Mouse (Mus musculus): ENCODE data around the gene Gpatch1. TPM values are rescaled to one million over a fixed set of nuclear protein-coding genes. Genes with fewer than 3 reads are reported as not detected.

The Gpatch1 gene
- polyA plus RNA-seq, 1 experiment from 2014 or later: 5.6 TPM

DNA sequence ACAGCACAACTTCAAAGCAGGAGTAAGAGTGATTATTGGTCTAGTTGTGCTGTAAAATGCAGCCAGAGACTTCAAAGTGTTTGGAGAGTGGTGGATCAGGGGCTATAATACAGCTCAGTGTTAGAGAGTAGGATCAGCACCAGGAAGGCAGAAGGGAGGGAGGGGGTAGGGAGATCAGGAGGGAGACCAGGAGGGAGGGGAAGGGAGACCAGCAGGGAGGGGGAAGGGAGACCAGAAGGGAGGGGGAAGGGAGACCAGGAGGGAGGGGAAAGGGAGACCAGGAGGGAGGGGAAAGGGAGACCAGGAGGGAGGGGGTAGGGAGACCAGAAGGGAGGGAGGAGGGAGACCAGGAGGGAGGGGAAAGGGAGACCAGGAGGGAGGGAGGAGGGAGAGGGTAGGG lies 4.1 kb downstream of the Gpatch1 start:
- H3K27me3 ChIP-seq (ENCODE audit: insufficient read depth, low read length): no peaks in the 10 kb centered on the region
- H3K4me1 ChIP-seq (ENCODE audit: insufficient read depth): peaks cover 8% of the 10 kb centered on the region
- no peak overlapping the region for H3K27ac ChIP-seq (ENCODE audit: low read depth)
- H3K9ac ChIP-seq (replicated peaks): no peak overlapping the region
- no peak for ATAC-seq
- DNase-seq: no peak
- 0 out of 2 replicates have a peak, but pooled peaks cover 6% of the 10 kb centered on the region for H3K36me3 ChIP-seq (replicated peaks; ENCODE audit: insufficient read depth, low read length)
- H3K4me2 ChIP-seq (ENCODE audit: low read depth, low read length): no peak overlapping the region
- no peak for TF ChIP-seq CTCF (IDR thresholded peaks at IDR 0.05; ENCODE audit: low read depth)
- no peak for TF ChIP-seq EP300 (IDR thresholded peaks at IDR 0.05; ENCODE audit: low read depth)
- no peak overlapping the region for H3K4me3 ChIP-seq (ENCODE audit: low read depth, low read length)
- H3K9me3 ChIP-seq (ENCODE audit: low read length): no peaks in the 10 kb centered on the region

- H3K4me2 ChIP-seq (ENCODE audit: low read depth, low read length): no peak overlapping the region
- ATAC-seq (0 out of 2 replicates have a peak, but pooled peaks have one; percentile 35), DNase-seq (no peak)
- H3K9me3 ChIP-seq (ENCODE audit: low read length): no peaks in the 10 kb centered on the region
- H3K36me3 ChIP-seq (replicated peaks; ENCODE audit: insufficient read depth, low read length): peaks cover 9% of the 10 kb centered on the region; the same call in 1 of the 2 replicates
- H3K27me3 ChIP-seq (ENCODE audit: insufficient read depth, low read length): no peaks in the 10 kb centered on the region
- 76% methylated on average over 3 of the region's 3 CpGs for WGBS (ENCODE audit: insufficient replicate concordance)
- TF ChIP-seq EP300 (IDR thresholded peaks at IDR 0.05; ENCODE audit: low read depth): no peak
- no peak for TF ChIP-seq CTCF (IDR thresholded peaks at IDR 0.05; ENCODE audit: low read depth)
- no peak overlapping the region for H3K27ac ChIP-seq (ENCODE audit: low read depth)
- no peak overlapping the region for H3K9ac ChIP-seq (replicated peaks)
- no peaks in the 10 kb centered on the region for H3K4me1 ChIP-seq (ENCODE audit: insufficient read depth)
- no peak overlapping the region for H3K4me3 ChIP-seq (ENCODE audit: low read depth, low read length)
Measured at GRCm38 (mm10) chr7:35311214-35311613, 7.0 kb downstream of the Gpatch1 start.

DNA sequence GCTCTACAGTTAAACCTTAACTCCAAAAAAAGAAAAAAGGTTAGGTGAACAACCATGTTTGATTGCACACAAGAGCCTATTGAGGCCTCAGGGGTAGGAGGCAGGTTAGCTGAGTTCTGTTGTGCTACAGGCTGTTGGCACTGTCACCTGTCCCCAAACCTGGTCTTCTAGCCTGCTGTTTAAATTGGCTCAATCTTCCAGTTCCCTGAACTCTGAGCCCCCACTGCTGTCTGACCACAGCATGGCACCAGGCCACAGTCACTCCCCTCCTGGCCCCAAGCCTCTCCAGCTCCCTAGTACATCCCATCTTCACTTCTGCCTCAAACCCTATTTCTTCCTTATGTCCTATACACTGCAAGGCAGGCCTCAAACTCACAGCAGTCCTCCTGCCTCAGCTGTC lies 17.4 kb downstream of the Gpatch1 start:
- peaks cover 20% of the 10 kb centered on the region; the same call in 1 of the 2 replicates for H3K36me3 ChIP-seq (replicated peaks; ENCODE audit: insufficient read depth, low read length)
- H3K4me3 ChIP-seq (ENCODE audit: low read depth, low read length): no peak overlapping the region

DNA sequence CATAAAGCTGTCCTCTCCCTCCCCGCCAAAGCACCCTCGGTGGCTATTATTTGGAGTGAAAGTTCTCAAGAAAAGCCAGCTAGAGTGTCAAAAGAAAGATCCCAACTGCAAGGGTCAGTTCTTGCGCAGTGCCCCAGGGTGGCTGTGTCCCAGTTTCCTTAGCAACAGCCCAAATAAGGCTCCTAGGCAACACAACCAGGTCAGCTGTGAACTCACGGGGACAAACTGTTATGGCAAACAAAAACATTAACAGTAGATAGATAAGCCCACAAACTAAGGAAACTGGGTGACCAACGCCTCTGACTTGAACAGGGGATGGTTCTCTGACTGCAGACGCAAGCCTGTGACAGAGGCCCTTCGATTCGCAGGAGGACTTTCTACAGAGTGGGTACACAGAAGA lies 18.6 kb downstream of the Gpatch1 start:
- WGBS (ENCODE audit: insufficient replicate concordance): 68% methylated on average over 8 of the region's 8 CpGs
- Histone ChIP-seq H3K27ac (ENCODE audit: low read depth) (peak overlapping the region; percentile 70; the same call in 1 of the 2 replicates), H3K9me3 (ENCODE audit: low read length) (no peaks in the 10 kb centered on the region), H3K9ac (replicated peaks) (no peak overlapping the region), H3K36me3 (replicated peaks; ENCODE audit: insufficient read depth, low read length) (peaks cover 25% of the 10 kb centered on the region), H3K4me2 (ENCODE audit: low read depth, low read length) (no peak overlapping the region), H3K4me1 (ENCODE audit: insufficient read depth) (no peaks in the 10 kb centered on the region), H3K27me3 (ENCODE audit: insufficient read depth, low read length) (no peaks in the 10 kb centered on the region), H3K4me3 (ENCODE audit: low read depth, low read length) (no peak overlapping the region)
- peak; percentile 39 for DNase-seq
- peak; percentile 73 for ATAC-seq
- TF ChIP-seq CTCF (IDR thresholded peaks at IDR 0.05; ENCODE audit: low read depth) (no peak), EP300 (IDR thresholded peaks at IDR 0.05; ENCODE audit: low read depth) (no peak)

More for the DNA sequence above, 17.4 kb downstream of the Gpatch1 start:
- H3K4me2 ChIP-seq (ENCODE audit: low read depth, low read length): no peak overlapping the region
- H3K9ac ChIP-seq (replicated peaks): no peak overlapping the region
- H3K9me3 ChIP-seq (ENCODE audit: low read length): no peaks in the 10 kb centered on the region
- TF ChIP-seq CTCF (IDR thresholded peaks at IDR 0.05; ENCODE audit: low read depth): no peak
- no peak for TF ChIP-seq EP300 (IDR thresholded peaks at IDR 0.05; ENCODE audit: low read depth)
- peak; percentile 58 for DNase-seq
- H3K27me3 ChIP-seq (ENCODE audit: insufficient read depth, low read length): no peaks in the 10 kb centered on the region
- H3K27ac ChIP-seq (ENCODE audit: low read depth): peak overlapping the region; percentile 75
- ATAC-seq: peak; percentile 92
- no peaks in the 10 kb centered on the region for H3K4me1 ChIP-seq (ENCODE audit: insufficient read depth)

DNA sequence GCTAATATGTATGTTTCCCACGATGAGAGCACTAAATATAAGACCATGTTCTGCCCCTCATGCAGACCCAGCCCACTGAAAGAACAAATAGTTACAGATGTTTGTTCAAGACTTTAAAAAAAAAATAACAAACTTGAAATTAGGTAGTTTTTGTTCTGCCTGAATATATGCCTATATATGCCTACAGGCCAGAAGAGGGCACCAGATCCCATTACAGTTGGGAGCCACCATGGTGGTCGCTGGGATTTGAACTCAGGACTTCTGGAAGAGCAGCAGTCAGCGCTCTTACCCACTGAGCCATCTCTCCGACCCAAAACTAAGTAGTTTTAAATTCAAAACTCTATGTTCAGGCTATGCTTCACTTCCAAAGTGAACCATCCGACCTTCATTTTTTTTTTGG lies 20.4 kb downstream of the Gpatch1 start:
- Histone ChIP-seq H3K4me3 (ENCODE audit: low read depth, low read length) (no peak overlapping the region), H3K9ac (replicated peaks) (no peak overlapping the region), H3K9me3 (ENCODE audit: low read length) (no peaks in the 10 kb centered on the region), H3K4me1 (ENCODE audit: insufficient read depth) (no peaks in the 10 kb centered on the region), H3K4me2 (ENCODE audit: low read depth, low read length) (no peak overlapping the region), H3K27me3 (ENCODE audit: insufficient read depth, low read length) (no peaks in the 10 kb centered on the region), H3K27ac (ENCODE audit: low read depth) (no peak overlapping the region), H3K36me3 (replicated peaks; ENCODE audit: insufficient read depth, low read length) (peaks cover 37% of the 10 kb centered on the region)
- DNase-seq (no peak), ATAC-seq (no peak)
- TF ChIP-seq EP300 (IDR thresholded peaks at IDR 0.05; ENCODE audit: low read depth): no peak
- TF ChIP-seq CTCF (IDR thresholded peaks at IDR 0.05; ENCODE audit: low read depth): peak; percentile 37
- 88% methylated on average over 5 of the region's 5 CpGs for WGBS (ENCODE audit: insufficient replicate concordance)

GRCm38 (mm10) chr7:35295631-35296030 lies 22.6 kb downstream of the Gpatch1 start:
- Histone ChIP-seq H3K4me2 (ENCODE audit: low read depth, low read length) (no peak overlapping the region), H3K4me3 (ENCODE audit: low read depth, low read length) (no peak overlapping the region), H3K9ac (replicated peaks) (no peak overlapping the region), H3K36me3 (replicated peaks; ENCODE audit: insufficient read depth, low read length) (peaks cover 45% of the 10 kb centered on the region), H3K27ac (ENCODE audit: low read depth) (no peak overlapping the region), H3K9me3 (ENCODE audit: low read length) (no peaks in the 10 kb centered on the region), H3K4me1 (ENCODE audit: insufficient read depth) (no peaks in the 10 kb centered on the region), H3K27me3 (ENCODE audit: insufficient read depth, low read length) (no peaks in the 10 kb centered on the region)
- DNase-seq (no peak), ATAC-seq (no peak)
- 92% methylated on average over 2 of the region's 2 CpGs for WGBS (ENCODE audit: insufficient replicate concordance)
- TF ChIP-seq EP300 (IDR thresholded peaks at IDR 0.05; ENCODE audit: low read depth): no peak
- no peak for TF ChIP-seq CTCF (IDR thresholded peaks at IDR 0.05; ENCODE audit: low read depth)

DNA sequence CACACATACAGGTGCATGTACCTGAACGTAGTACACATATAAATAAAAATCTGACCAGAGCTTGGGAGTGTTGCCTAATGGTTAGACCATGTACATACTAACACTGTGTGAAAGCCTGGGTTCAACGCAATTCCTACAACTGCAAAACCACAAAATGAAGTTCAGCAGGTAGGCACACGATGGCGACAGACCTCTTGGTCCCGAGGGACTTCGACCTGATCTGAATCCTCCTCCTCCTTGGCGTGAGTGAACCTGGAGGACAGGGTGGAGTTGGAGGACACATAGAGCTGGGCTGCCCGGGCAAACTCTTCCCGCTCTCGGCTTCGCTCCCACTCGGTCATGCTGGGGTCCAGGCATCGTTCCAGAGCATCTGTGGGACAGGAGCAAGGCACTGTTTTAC lies 24.8 kb downstream of the Gpatch1 start:
- ATAC-seq (no peak), DNase-seq (no peak)
- H3K9ac ChIP-seq (replicated peaks): no peak overlapping the region
- no peak overlapping the region for H3K27ac ChIP-seq (ENCODE audit: low read depth)
- TF ChIP-seq CTCF (IDR thresholded peaks at IDR 0.05; ENCODE audit: low read depth) (peak; percentile 10; the same call in 1 of the 2 replicates), EP300 (IDR thresholded peaks at IDR 0.05; ENCODE audit: low read depth) (no peak)
- no peak overlapping the region for H3K4me2 ChIP-seq (ENCODE audit: low read depth, low read length)
- WGBS (ENCODE audit: insufficient replicate concordance): 92% methylated on average over 13 of the region's 13 CpGs
- peaks cover 51% of the 10 kb centered on the region for H3K36me3 ChIP-seq (replicated peaks; ENCODE audit: insufficient read depth, low read length)
- no peaks in the 10 kb centered on the region for H3K9me3 ChIP-seq (ENCODE audit: low read length)
- H3K4me3 ChIP-seq (ENCODE audit: low read depth, low read length): no peak overlapping the region
- H3K4me1 ChIP-seq (ENCODE audit: insufficient read depth): no peaks in the 10 kb centered on the region
- H3K27me3 ChIP-seq (ENCODE audit: insufficient read depth, low read length): no peaks in the 10 kb centered on the region
